Mouse (Mus musculus) cerebellum, adult 11-12 months (tissue): ENCODE measurements around the gene Med6.
"Not testable (repeated sequence)": the region's sequence is repeated elsewhere in the genome, so short reads cannot be mapped to it uniquely, and the experiment has no call there.

Experiments used
- DNase-seq: peaks from one replicate; pipeline ENCODE4 v3.0.0; 2022

Med6 gene

GRCm38 (mm10) chr12:81547163-81547562, 47.6 kb downstream of the Med6 start:
- DNase-seq: no peak

GRCm38 (mm10) chr12:81533029-81533419, 61.8 kb downstream of the Med6 start:
- no peak for DNase-seq

GRCm38 (mm10) chr12:81532316-81533028, 62.3 kb downstream of the Med6 start, which contains the start of the genes Gm20498 and Synj2bp:
Gene Gm20498 (minus strand): TSS chr12:81532905.
Gene Synj2bp (minus strand): TSS chr12:81532911.
- DNase-seq: peak; percentile 83

- DNase-seq: not testable (repeated sequence)
Measured at GRCm38 (mm10) chr12:81530587-81530986, 64.2 kb downstream of the Med6 start.
